In the genomic region with DNA sequence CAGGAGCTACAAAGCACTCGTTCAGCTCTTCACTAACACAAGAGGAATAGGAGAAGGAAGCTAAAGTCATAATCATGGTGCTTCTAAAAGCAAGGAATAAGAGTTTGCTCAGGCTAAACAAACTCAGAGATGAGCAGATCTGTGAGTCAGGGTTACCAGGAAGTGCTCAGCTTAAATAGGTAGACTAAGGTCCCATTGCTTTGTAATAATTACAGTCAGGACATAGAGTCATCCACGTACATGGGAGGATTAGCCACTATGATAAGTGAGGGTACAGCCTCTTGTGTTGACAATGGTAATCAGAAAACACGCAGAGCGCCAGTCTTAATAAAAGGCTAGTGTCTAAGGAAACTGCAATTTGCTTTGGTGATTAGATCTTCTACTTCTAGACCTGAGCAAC, we compare ENCODE assay signal across 27 mouse cellular contexts. TPM values are rescaled to one million over a fixed set of nuclear protein-coding genes. Genes with fewer than 3 reads are reported as not detected.
DNase-seq lines count a peak whose midpoint lies in the region; ATAC-seq and TF ChIP-seq lines count a peak whose summit lies in the region.
"Had no signal": no experiment of that assay in that cellular context is flagged by ENCODE, and none has a peak within 500 bp of the region (broad histone marks: within the 10 kb centered on the region; RNA-seq: fewer than 3 reads in every experiment).

No protein-coding gene starts in this region.

- DNase-seq in layer of hippocampus, adult 9-10 months (ENCODE audit: low spot score): no peak
- no peak for DNase-seq in embryo, embryonic 9.5 days (ENCODE audit: extremely low spot score)
- DNase-seq: adrenal gland, postnatal 10 days; adrenal gland, postnatal 25 days; B cell, adult 2 months; cerebellum, adult 11 months; cerebellum, adult 18-20 months; cerebellum, adult 8-10 months; cerebellum, adult 9-11 months; cerebellum, postnatal 14 days; cerebellum, postnatal 36 days; embryo, embryonic 11 days; forebrain, postnatal 0 days had no signal

- no peak for TF ChIP-seq CTCF in intestine, postnatal 0 days (IDR thresholded peaks at IDR 0.05; ENCODE audit: low read depth)

- no peak overlapping the region for H3K27ac ChIP-seq in intestine, embryonic 15.5 days
- H3K27ac ChIP-seq in intestine, postnatal 0 days (ENCODE audit: low read depth, low read length): no peak overlapping the region
- no peak overlapping the region for H3K27ac ChIP-seq in stomach, embryonic 15.5 days
- no peak overlapping the region for H3K27ac ChIP-seq in kidney, embryonic 14.5 days (ENCODE audit: low read depth, low read length)
- H3K27ac ChIP-seq: embryonic facial prominence, embryonic 10.5 days; embryonic facial prominence, embryonic 12.5 days; forebrain, embryonic 13.5 days; forebrain, embryonic 15.5 days had no signal

- no peak overlapping the region for H3K9ac ChIP-seq in intestine, embryonic 15.5 days
- no peak overlapping the region for H3K9ac ChIP-seq in intestine, postnatal 0 days (ENCODE audit: low read depth, low read length)
- H3K9ac ChIP-seq in stomach, embryonic 15.5 days: no peak overlapping the region
- no peak overlapping the region for H3K9ac ChIP-seq in kidney, embryonic 14.5 days (ENCODE audit: low read depth, low read length)
- H3K9ac ChIP-seq: embryonic facial prominence, embryonic 12.5 days; forebrain, embryonic 13.5 days; forebrain, embryonic 15.5 days; forebrain, postnatal 0 days had no signal

- H3K4me3 ChIP-seq in intestine, embryonic 15.5 days (replicated peaks): no peak overlapping the region
- no peak overlapping the region for H3K4me3 ChIP-seq in intestine, postnatal 0 days (ENCODE audit: low read depth, low read length)
- H3K4me3 ChIP-seq in stomach, embryonic 15.5 days (replicated peaks): no peak overlapping the region
- H3K4me3 ChIP-seq in kidney, embryonic 14.5 days (ENCODE audit: low read length): no peak overlapping the region
- H3K4me3 ChIP-seq: embryonic facial prominence, embryonic 10.5 days; embryonic facial prominence, embryonic 12.5 days; forebrain, embryonic 13.5 days; forebrain, embryonic 15.5 days had no signal

- H3K27me3 ChIP-seq in intestine, embryonic 15.5 days (replicated peaks): peaks cover 30% of the 10 kb centered on the region
- H3K27me3 ChIP-seq in intestine, postnatal 0 days (replicated peaks; ENCODE audit: control insufficient read depth, insufficient read depth, low read length): peaks cover 43% of the 10 kb centered on the region
- peaks cover 48% of the 10 kb centered on the region for H3K27me3 ChIP-seq in stomach, embryonic 15.5 days (replicated peaks)
- H3K27me3 ChIP-seq in kidney, embryonic 14.5 days (ENCODE audit: control insufficient read depth, insufficient read depth, low read length): peaks cover 55% of the 10 kb centered on the region
- H3K27me3 ChIP-seq: CH12.LX had no signal

- 47% methylated on average over 4 of the region's 4 CpGs for WGBS in intestine, embryonic 15.5 days
- 37% methylated on average over 4 of the region's 4 CpGs for WGBS in intestine, postnatal 0 days
- WGBS in stomach, embryonic 15.5 days: 63% methylated on average over 4 of the region's 4 CpGs
- 78% methylated on average over 4 of the region's 4 CpGs for WGBS in kidney, embryonic 14.5 days

- H3K36me3 ChIP-seq in intestine, embryonic 15.5 days: no peaks in the 10 kb centered on the region
- H3K36me3 ChIP-seq in intestine, postnatal 0 days (ENCODE audit: control insufficient read depth, insufficient read depth): no peaks in the 10 kb centered on the region
- no peaks in the 10 kb centered on the region for H3K36me3 ChIP-seq in stomach, embryonic 15.5 days
- H3K36me3 ChIP-seq in kidney, embryonic 14.5 days (ENCODE audit: control insufficient read depth, insufficient read depth, low read length): no peaks in the 10 kb centered on the region
- H3K36me3 ChIP-seq: embryonic facial prominence, embryonic 10.5 days; embryonic facial prominence, embryonic 12.5 days; forebrain, embryonic 15.5 days; G1E had no signal

- no peaks in the 10 kb centered on the region for H3K9me3 ChIP-seq in intestine, embryonic 15.5 days
- H3K9me3 ChIP-seq in intestine, postnatal 0 days (ENCODE audit: control insufficient read depth): no peaks in the 10 kb centered on the region
- H3K9me3 ChIP-seq in stomach, embryonic 15.5 days: no peaks in the 10 kb centered on the region
- no peaks in the 10 kb centered on the region for H3K9me3 ChIP-seq in kidney, embryonic 14.5 days (ENCODE audit: control insufficient read depth, low read length)
- H3K9me3 ChIP-seq: embryonic facial prominence, embryonic 10.5 days; embryonic facial prominence, embryonic 12.5 days; forebrain, embryonic 13.5 days; forebrain, embryonic 15.5 days had no signal

- ATAC-seq in intestine, embryonic 15.5 days: peak; percentile 76
- peak; percentile 37 for ATAC-seq in intestine, postnatal 0 days
- ATAC-seq in stomach, embryonic 15.5 days (ENCODE audit: insufficient read depth, low FRiP score, low read depth): 0 out of 2 replicates have a peak, but pooled peaks have one; percentile 43
- no peak for ATAC-seq in kidney, embryonic 14.5 days (ENCODE audit: low FRiP score, low TSS enrichment)
- ATAC-seq: activated CD4-positive, CD25-positive, alpha-beta regulatory T cell, adult 4 months; CD4-positive, CD25-positive, alpha-beta regulatory T cell, adult 4 months; forebrain, embryonic 13.5 days; forebrain, embryonic 15.5 days; forebrain, postnatal 0 days; Patski had no signal

- no peak overlapping the region for H3K4me2 ChIP-seq in intestine, embryonic 15.5 days (replicated peaks)
- no peak overlapping the region for H3K4me2 ChIP-seq in intestine, postnatal 0 days (replicated peaks; ENCODE audit: low read depth)
- no peak overlapping the region for H3K4me2 ChIP-seq in stomach, embryonic 15.5 days
- H3K4me2 ChIP-seq in kidney, embryonic 14.5 days (replicated peaks; ENCODE audit: low read depth, low read length): no peak overlapping the region
- H3K4me2 ChIP-seq: embryonic facial prominence, embryonic 12.5 days; forebrain, embryonic 13.5 days; forebrain, embryonic 15.5 days had no signal

- peaks cover 7% of the 10 kb centered on the region for H3K4me1 ChIP-seq in intestine, embryonic 15.5 days (replicated peaks)
- 0 out of 2 replicates have a peak, but pooled peaks cover 3% of the 10 kb centered on the region for H3K4me1 ChIP-seq in intestine, postnatal 0 days (replicated peaks; ENCODE audit: control insufficient read depth, insufficient read depth, low read length)
- peaks cover 4% of the 10 kb centered on the region; the same call in 1 of the 2 replicates for H3K4me1 ChIP-seq in stomach, embryonic 15.5 days
- H3K4me1 ChIP-seq in kidney, embryonic 14.5 days (ENCODE audit: control insufficient read depth, insufficient read depth, low read length): peaks cover 6% of the 10 kb centered on the region; the same call in 1 of the 2 replicates

RNA-seq across cellular contexts. Expression of a gene that starts 7.4 kb away (rescaled TPM):
- 8.6 and 8.7 TPM in 2 replicates for polyA plus RNA-seq in intestine, embryonic 15.5 days (2015; fragmentation: Nextera tagmentation; extraction: Ambion mirVana)
- 5.2 and 8.4 TPM in 2 replicates for polyA plus RNA-seq in intestine, postnatal 0 days (2015; fragmentation: Nextera tagmentation; extraction: Ambion mirVana)
- 1.3 and 1.8 TPM in 2 replicates for polyA plus RNA-seq in stomach, embryonic 15.5 days (2015; fragmentation: Nextera tagmentation; extraction: Ambion mirVana)
- polyA plus RNA-seq in kidney, embryonic 14.5 days (2014; fragmentation: Nextera tagmentation; extraction: Ambion mirVana): not detected in 2 replicates
- polyA plus RNA-seq: activated CD4-positive, CD25-positive, alpha-beta regulatory T cell, adult 4 months; forebrain, embryonic 11.5 days; forebrain, embryonic 13.5 days; forebrain, embryonic 15.5 days; forebrain, postnatal 0 days; G1E; Patski had no signal
